Mouse (Mus musculus) kidney, adult 9 months (tissue): ENCODE data around the gene Asb17.

Source experiments
- DNase-seq: peaks from one replicate; pipeline ENCODE4 v3.0.0; 2022

The Asb17 gene

GRCm38 (mm10) chr3:153897216-153897615 lies 53.2 kb downstream of the Asb17 start:
- DNase-seq = no peak

- no peak for DNase-seq
Observed at GRCm38 (mm10) chr3:153901904-153902303, 57.9 kb downstream of the Asb17 start.

- DNase-seq = no peak
Observed at GRCm38 (mm10) chr3:153902595-153902994, 58.6 kb downstream of the Asb17 start.

GRCm38 (mm10) chr3:153904586-153904985 lies 60.6 kb downstream of the Asb17 start:
- peak; percentile 79 for DNase-seq
